Mouse (Mus musculus) cerebellum, adult 2 months (tissue): Measurements from ENCODE around the gene Spred2.

Source experiments
- CTCF ChIP-seq: fragments of 200-500 bp; IDR thresholded peaks from 2 replicates; pipeline ENCODE4 v1.5.1; 2011; ENCODE audit warnings: low read depth, mild to moderate bottlenecking, control low read depth, low read length, moderate library complexity, borderline replicate concordance; ENCODE audit not compliant: insufficient read depth
- POLR2A ChIP-seq: fragments of 200-500 bp; IDR thresholded peaks from 2 replicates; pipeline ENCODE4 v1.6.1; 2011; ENCODE audit warnings: low read length, control low read depth, borderline replicate concordance; ENCODE audit not compliant: insufficient read depth

GRCm38 (mm10) chr11:19961766-19962365 lies 37.7 kb downstream of the Spred2 start:
- TF ChIP-seq CTCF (no peak), POLR2A (no peak)
